Mouse (Mus musculus): ENCODE data around the gene E130218I03Rik.
"Not testable (repeated sequence)": the region's sequence is repeated elsewhere in the genome, so short reads cannot be mapped to it uniquely, and the experiment has no call there.

The E130218I03Rik gene

DNA sequence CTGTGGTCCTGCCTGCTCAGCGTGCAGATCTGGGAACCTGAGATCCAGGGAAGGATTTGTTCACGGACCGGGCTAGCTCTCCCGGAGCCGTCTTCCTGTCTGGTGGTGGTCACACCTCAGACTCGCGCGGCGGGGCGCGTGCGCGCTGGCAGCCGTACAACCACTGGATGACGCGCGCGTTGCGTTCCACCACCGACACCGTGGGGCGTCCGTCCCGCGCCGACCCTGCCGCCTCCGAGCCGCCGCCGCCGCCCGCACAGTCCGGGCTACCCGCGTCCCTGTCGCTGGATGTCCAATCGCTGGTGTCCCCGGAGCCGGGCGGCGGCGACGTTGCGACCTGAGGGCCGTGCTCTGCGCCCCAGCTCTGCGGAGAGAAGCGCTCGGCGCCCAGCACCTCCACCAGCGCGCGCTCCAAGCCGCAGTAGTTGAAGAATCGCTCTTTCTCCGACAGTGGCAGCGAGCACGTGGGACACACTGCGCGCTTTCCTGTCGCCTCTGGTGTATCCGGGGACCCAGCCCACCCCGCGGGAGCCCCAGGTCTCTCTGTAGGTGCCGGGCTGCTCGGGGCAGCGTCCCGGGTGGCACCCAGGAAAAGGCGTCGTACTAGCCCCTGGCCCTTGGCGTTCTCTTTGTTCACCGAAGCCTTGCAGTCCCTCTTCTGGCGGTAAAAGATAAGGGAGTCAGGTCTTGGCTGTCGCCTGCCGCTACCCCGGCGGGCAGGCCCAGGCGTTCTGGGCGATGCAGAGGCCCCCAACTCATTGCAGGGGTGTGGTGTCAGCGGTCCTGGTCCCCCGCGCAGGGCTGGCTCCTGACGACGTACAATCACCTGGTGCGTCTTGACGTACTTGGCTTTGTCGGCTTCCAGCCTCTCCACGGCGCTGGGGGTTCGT is 8.0 kb downstream of the E130218I03Rik start:
- DNase-seq (ENCODE audit: low read depth, low spot score), result no peak

GRCm38 (mm10) chr4:134252131-134252910 is 8.9 kb downstream of the E130218I03Rik start:
- no peak for DNase-seq (ENCODE audit: low read depth, low spot score)

DNA sequence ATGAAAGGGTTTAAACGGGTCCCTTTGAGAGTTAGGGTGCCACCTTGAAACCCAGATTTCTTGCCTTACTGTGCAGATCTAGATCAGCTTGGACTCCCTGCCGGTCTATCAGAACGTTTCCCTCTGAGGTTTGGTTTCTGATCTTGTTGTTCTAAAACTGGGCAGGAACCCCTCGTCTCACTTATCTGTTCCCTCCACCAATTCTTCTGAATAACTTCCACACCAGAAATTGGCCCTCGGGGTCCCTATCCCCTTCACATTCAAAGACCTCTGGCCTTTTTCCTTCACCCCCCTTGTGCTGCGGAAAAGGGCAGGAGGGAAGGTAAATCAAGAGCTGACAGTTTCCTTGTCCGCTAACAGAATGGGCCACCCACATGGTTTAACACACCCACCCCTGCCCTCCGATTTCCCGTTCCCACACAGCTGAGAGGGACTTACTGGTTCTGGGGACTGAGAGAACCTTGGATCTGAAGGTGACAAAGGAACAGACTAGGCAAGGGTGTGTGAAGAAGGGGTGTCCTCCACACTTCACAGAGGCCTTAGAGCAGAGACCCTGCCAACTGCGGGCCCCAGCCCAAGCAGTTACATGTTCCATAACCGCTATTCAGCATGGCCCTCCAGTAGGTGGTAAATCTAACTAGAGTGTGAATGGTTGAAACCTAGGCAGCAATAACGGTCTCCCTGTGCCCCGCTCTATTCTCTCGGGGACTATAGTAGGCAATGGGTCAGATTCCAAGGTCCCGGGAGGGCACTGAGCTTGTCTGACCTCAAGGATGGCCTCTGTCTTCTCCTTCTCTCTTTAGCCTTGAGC is 9.7 kb downstream of the E130218I03Rik start:
- no peak for DNase-seq (ENCODE audit: low read depth, low spot score)

GRCm38 (mm10) chr4:134253722-134254324 is 10.4 kb downstream of the E130218I03Rik start, which contains the start of gene Grrp1:
Gene Grrp1, minus strand, starts transcription at chr4:134254106.
- no peak for DNase-seq (ENCODE audit: low read depth, low spot score)

DNA sequence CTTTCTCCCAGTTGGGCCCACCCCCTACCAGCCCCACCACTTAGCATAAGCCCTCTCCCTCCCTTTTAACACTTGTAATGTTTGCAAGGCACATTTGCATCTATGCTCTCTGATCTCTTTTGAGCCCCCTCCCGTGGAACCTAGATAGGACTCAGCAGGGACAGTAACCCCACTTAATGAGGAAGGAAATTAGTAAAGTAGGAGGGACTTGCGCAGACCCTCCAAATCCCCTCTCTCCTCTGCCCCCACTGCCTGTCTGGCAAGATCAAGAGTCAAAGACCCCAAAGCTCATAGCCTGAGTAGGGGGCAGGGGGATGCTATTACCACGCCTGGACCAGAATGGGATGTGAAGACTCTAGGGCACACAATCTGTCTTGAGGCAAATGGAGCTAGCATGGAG is 11.4 kb downstream of the E130218I03Rik start:
- DNase-seq (ENCODE audit: low read depth, low spot score), result no peak

GRCm38 (mm10) chr4:134255854-134256253 is 12.4 kb downstream of the E130218I03Rik start:
- no peak for DNase-seq (ENCODE audit: low read depth, low spot score)

DNA sequence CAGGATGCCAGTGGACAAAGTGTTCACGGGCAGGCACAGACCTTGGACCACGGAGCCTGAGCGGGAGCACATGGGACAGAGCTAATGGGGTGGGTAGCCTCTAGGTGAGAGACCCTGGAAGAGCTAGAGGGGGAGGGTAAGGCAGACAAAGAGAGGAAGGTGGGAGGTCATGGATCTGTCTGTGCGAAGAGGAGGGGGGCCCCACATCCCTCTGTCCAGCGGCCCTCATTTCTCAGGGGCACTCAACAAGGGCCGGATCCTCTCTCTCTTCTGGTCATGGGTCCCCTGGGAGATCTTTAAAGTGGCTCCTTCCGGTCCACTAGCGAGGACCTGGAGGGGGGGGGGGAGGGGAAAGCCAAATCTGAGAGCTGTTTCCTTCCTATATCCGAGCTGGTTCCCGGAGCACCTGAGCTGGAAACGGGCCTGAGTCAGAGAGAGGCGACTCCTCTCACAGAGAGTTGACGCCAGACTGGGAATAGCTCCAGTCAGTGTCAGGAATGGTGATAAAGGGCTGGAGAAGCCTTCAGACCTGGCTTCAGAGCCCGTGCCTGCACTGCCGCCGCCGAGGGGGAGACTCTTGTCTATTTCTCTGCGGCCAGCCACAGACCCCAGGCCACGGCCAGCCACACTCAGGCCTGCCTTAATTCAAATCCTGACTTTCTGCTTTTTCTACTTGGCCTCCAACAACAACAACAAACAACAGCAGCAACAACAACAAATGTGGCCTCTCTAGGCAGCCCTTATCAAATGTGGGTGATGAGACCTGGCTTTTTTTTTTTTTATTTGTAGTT is 13.1 kb downstream of the E130218I03Rik start:
- no peak for DNase-seq (ENCODE audit: low read depth, low spot score)

GRCm38 (mm10) chr4:134257198-134258009 is 13.9 kb downstream of the E130218I03Rik start:
- DNase-seq (ENCODE audit: low read depth, low spot score), result no peak

DNA sequence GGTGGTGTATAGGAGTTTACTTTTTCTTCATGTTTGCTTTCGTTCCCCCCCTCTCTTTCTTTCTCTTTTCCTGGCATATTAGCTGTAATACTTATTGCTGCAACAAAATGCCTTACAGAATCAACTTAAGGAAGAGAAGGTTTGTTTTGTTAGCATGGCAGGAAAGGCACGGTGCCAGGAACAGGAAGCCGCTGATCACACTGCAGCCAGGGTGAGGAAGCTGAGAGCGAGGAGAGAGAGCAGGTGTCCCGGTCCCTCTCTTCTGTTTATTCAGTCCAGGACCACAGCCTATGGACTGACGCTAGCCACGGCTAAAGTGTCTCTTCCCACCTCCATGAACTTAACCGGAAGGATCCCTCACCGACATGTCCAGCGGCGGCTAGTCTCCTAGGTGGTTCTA is 14.9 kb downstream of the E130218I03Rik start:
- DNase-seq (ENCODE audit: low read depth, low spot score), result no peak

DNA sequence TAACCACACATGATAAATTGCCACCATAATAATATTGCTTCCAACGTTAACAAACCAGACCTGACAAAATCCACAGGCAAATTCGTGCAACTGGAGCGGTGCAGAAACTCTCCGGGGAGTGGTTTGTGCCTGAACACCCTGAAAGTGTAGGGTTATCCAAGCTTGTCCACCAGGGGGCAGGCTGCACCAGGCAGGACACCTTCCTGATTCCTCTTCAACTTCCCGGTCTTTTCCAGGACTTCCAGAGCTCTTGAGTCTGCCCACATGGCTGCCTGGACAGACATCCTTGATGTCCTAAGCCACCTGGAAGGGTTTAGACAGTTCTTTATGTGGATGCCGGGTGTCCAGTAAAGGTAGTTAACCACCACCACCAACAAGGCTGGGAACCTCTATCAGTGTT is 19.7 kb downstream of the E130218I03Rik start:
- DNase-seq (ENCODE audit: low read depth, low spot score), result no peak

- DNase-seq (ENCODE audit: low read depth, low spot score), result no peak
These were observed 22.6 kb downstream of the E130218I03Rik start for GRCm38 (mm10) chr4:134265860-134266585.

GRCm38 (mm10) chr4:134268102-134268655 is 24.7 kb downstream of the E130218I03Rik start:
- DNase-seq (ENCODE audit: low read depth, low spot score), result no peak

GRCm38 (mm10) chr4:134269622-134270021 is 26.2 kb downstream of the E130218I03Rik start:
- not testable (repeated sequence) for DNase-seq (ENCODE audit: low read depth, low spot score)

DNA sequence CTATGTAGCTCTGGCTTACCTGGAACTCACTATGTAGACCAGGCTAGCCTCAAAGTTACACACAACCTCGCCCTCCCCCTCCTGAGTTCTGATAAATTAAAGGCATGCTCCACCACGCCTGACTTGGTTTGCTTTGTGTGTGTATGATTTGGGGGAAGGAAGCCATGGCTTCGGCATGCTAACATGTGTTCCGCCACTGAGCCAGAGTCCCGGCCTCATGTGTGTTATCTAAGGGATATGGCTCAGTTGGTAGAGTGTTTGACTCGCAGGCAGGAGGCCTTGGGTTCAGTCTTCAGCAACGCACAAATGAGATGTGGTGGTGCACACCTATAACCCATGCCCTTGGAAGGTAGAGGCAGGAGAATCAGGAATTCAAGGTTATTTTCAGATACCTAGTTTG is 28.5 kb downstream of the E130218I03Rik start:
- DNase-seq (ENCODE audit: low read depth, low spot score), result no peak

- no peak for DNase-seq (ENCODE audit: low read depth, low spot score)
These were observed 29.4 kb downstream of the E130218I03Rik start for GRCm38 (mm10) chr4:134272731-134273416.

- DNase-seq (ENCODE audit: low read depth, low spot score), result no peak
These were observed 30.2 kb downstream of the E130218I03Rik start for GRCm38 (mm10) chr4:134273417-134274345.

- DNase-seq (ENCODE audit: low read depth, low spot score), result no peak
These were observed 41.5 kb downstream of the E130218I03Rik start for GRCm38 (mm10) chr4:134284942-134285341.

Measured in mesoderm, embryonic 11.5 days (tissue).